Mouse (Mus musculus) c-Kit-positive CD71-positive TER-119-positive erythroid progenitor cells, embryonic 14.5 days (primary cell): ENCODE data around the gene Atp11a.

Experiments used
- DNase-seq: peaks from one replicate; pipeline ENCODE4 v3.0.0-alpha.2; 2013; ENCODE audit warnings: low spot score

Atp11a gene

GRCm38 (mm10) chr8:12907730-12908129 is 150.9 kb downstream of the Atp11a start:
- no peak for DNase-seq

- DNase-seq: no peak
Observed at GRCm38 (mm10) chr8:12912011-12912410, 155.2 kb downstream of the Atp11a start.

DNA sequence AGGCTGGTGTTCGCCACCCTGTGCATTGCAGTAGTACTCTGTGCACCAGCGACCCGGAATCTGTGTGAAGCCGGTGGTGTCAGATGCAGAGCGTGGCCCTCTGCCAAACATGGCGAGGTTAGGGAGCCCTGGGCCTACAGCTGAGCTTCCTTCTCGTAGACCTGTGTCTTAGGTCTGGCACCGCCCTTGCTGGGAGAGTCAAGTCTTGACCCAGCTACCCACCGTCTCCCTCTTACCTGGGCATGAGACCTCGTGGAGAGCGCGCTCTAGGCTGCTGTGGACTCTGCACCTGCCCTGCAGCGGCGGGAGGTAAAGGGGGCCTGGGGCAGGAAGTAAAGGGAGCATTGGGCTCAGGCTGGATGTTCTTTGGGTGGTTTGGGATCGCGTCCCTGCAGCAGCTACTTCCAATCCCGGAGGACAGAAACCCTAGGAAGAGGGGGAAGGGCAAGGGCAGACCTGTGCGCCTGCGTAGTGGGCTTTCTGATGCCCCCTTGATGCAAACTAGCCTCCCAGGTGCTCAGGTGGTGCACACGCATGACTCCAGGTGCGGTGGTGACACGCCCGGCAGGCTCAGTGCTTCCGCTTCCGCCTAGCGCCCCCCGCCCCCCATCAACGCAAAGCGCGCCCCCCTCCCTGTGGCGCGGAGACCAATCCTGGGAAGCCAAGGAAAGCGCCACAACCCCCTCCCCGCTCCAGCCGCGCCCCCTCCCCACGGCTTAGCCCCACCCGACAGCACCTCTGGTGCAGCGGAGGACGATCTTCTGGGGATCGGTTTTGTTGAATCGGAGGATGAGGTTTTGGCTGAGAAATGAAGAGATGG is 158.6 kb downstream of the Atp11a start:
- DNase-seq: no peak

DNA sequence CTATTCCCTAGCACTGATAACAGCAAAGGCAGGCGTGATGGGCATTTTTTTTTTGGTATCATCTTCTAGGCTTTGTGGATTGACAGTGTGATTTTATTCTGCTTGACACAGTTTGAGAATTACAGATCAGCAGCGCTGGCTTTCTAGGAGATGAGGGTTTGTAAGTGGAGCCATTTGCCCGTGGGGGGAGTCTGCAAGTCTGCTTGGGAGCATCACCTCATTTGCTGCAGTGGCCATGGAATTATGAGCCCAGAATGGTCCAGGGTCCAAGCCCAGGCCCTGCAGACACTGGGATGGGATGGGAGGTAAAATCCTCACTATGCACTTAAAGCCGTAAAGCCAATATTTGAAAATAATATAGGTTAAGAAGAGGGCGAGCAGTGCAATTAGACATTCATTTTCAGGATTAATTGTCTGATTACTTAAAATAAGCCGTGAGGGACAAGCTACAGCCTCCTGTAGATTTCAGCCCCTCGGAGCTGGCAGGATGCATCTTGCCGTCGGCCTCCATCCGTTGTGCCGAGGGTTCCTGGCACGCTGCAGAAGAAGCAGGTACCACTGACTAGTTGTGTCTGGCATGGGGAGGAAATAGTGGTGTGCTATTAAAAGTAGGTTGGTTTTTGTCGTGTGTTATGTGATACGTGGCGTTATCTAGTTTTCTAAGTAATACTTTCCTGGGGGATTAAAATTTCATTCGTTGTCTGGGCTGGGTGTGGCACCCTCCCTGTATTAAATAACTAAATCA is 159.5 kb downstream of the Atp11a start:
- DNase-seq: no peak

DNA sequence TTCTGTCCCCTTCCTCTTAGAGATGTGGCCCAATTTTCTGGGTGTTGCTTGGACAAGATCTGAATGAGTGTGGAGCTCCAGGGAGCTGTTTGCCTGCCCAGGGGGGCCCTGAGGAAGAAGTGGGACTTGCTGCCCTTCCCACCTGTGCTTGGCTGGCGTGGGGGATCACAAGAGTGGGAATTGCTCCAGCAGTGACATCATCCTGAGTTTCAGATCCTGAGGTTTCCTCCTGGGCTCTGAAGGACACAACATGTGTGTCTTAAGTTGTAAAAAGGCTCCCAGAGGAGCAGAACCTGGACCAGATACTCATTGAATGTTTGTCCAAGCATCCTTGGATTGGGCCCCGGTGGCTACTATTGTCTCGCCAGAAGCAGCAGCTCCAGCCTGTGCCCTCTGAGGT is 160.2 kb downstream of the Atp11a start:
- DNase-seq: no peak

DNA sequence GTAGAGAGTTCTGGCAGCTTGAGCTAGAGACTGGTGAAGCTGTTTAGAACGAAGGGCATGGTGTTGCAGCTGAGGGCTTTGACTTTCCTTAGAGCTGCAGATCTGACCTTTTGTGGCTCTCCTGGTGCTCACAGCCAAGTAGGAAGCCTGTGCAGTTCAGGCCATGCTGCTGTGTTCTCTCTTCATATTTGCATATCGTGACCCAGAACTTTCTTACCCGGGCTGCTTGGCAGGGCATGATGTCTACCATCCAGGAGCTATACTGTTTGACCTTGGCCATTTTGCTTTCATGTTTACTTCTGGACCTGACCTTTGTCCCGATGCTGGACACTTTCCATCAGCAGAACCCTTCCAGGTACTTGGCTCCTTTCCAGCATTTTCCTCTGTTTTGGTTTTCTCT is 161.0 kb downstream of the Atp11a start:
- DNase-seq: no peak
